Mouse (Mus musculus): Measurements from ENCODE around the gene Lsm6. TPM values are rescaled to one million over a fixed set of nuclear protein-coding genes. Genes with fewer than 3 reads are reported as not detected.

Gene Lsm6
- polyA plus RNA-seq, 1 experiment from 2014 or later, result 253 TPM

Other genes starting within 250 kb of the Lsm6 start
- 9.5 TPM in 2 replicates for gene Zfp827, start 207.3 kb upstream of the Lsm6 start, polyA plus RNA-seq (2014; fragmentation: Nextera tagmentation; extraction: Ambion mirVana)